In the genomic region with DNA sequence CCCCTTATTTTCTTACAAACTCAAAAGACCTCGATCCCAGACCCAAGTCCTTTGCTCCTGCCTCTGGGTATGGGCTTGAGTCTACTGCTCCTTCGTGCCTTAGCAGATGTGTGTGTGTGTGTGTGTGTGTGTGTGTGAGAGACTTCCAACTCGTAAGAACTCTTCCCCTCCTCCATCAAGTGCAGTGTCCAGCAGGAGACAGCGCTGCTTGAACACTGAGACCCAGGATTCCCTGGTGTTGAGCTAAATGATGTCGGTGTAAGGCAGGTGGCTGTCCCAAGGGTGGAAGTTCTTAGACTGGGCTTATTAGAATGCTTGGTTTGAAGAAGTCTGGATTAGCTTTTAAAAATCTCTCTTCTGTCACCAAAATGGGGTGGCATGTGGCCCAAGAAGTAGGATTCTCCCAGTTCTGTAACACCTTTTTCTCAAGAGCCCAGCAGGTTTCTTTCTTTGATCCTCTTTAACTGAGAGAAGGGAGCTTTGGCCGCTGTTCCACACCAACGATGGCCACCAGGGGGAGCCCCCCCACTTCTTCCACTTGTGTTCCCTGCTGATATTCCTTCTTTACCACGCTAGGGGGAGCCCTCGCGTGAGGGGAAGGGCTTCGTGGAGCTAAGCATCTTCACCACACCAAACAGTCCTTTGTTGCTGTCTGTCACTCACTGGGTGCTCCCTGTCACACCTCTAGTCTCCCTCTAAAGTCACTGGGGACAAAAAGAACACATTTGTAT, we compare ENCODE assay signal across 1 mouse cellular context.
TF ChIP-seq lines count a peak whose summit lies in the region.

No protein-coding gene starts in this region.

TF ChIP-seq in MEL, 35 proteins besides CTCF, POLR2A, EP300 and RAD21 (continued from another document):
- TF ChIP-seq E2F4 (IDR thresholded peaks at IDR 0.05; ENCODE audit: borderline replicate concordance, low read depth, low read length) (no peak), ZNF384 (IDR thresholded peaks at IDR 0.05; ENCODE audit: low read depth, low read length) (no peak)
